Mouse (Mus musculus) heart, adult 9 months (tissue): Measurements from ENCODE around the gene Cacna2d3.

Source experiments
- DNase-seq, 2 experiments: peaks; one replicate each; pipeline ENCODE4 v3.0.0; 2022; ENCODE audit warnings: low spot score in 2 of 2

Gene Cacna2d3

GRCm38 (mm10) chr14:29391489-29391888 is 330.2 kb downstream of the Cacna2d3 start:
- DNase-seq = no peak

- no peak for DNase-seq
Measured at GRCm38 (mm10) chr14:29387761-29388160, 333.9 kb downstream of the Cacna2d3 start.

DNA sequence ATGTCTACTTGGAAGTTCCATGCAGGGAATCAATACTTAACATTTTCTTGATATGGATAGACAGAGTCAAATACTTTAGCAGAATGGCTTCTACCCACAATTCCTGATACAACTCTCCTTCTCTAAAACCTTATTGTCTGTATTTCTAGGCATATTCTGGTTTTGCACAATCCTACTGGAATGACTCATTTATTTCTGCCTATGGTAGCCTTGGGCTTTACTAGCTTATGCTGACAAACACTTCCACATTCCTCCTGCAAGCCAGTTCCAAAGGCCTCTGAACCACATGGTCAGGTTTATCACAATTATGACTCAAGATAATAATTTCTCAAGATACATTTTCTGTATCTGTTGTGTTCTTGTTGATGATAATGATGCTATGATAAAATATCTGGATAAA is 336.2 kb downstream of the Cacna2d3 start:
- DNase-seq = no peak

DNA sequence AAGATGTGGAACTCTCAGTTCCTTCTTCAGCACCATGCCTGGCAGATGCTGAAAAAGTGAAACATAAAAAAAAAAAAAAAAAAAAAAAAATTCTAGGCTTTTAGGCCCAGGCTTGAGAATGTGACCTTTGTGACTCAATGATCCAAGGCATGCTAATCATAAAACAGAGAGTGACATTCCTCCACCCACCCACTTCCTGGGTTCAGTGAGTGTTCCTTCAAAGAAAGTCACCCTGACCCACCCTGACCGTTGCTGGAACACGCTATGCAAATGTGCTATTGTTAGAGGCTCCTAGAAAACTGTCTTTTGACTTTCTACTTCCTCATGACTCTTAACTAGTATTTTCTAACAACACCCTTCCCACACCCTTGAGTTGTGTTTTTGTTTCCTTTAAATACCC is 338.9 kb downstream of the Cacna2d3 start:
- DNase-seq = no peak

- no peak for DNase-seq
Measured at GRCm38 (mm10) chr14:29366911-29367310, 354.8 kb downstream of the Cacna2d3 start.

DNA sequence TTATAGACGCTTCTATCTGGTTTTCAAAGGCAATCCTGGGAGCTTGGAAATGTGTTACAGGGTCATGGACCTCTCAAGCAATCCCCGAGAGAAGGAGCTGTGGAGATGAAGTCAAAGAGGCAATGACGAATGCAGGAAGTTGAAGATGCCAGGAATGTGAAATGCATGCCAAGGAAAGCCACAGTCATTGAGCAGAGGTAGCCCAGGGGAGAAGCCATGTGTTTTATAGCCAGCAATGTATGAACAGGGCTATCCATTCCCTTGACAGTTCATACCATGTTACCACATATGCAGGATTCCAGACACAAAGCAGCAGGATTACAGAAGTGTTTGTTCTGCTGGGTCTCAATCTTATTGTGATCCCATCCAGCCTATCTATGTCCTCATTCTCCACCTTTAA is 359.2 kb downstream of the Cacna2d3 start:
- DNase-seq = no peak

GRCm38 (mm10) chr14:29350627-29351026 is 371.0 kb downstream of the Cacna2d3 start:
- DNase-seq = no peak

GRCm38 (mm10) chr14:29341581-29341980 is 380.1 kb downstream of the Cacna2d3 start:
- no peak for DNase-seq

DNA sequence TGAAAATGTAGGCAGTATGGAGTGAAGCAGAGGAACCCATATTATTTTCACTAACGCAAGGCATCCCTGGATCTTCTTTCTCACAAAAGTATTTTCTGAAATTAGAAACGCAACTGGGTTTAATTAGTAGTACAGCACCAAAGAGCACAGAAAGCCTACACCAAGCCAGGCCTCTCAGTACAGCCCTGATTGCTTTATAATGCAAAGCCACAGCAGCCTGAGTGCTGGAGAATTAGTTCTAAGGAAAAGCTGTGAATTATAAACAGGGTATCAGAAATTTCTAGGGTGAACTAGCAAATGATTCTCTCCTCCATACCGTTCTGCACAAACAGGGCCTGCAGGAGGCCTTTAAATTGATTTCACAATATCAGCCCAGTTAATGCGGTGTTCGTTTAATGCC is 380.9 kb downstream of the Cacna2d3 start:
- no peak for DNase-seq

DNA sequence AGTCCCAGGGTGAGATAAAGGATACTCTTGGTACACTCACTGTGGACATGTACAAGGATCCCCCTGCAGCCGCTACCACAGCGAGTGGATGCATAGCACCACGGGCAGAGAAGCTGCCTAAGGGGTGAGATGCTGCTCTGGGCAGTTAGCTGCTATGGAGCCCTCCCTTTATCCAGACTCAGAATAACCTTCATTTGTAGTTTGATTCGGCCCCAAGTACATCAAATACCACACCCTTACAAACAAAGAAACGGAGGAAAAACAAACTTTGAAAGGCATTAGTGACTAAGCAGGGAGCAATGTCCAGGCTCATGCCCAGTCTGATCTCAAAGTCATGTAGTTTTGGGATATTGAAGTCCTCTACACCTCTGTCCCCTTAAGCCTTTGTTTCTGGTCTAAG is 386.8 kb downstream of the Cacna2d3 start:
- no peak for DNase-seq

DNA sequence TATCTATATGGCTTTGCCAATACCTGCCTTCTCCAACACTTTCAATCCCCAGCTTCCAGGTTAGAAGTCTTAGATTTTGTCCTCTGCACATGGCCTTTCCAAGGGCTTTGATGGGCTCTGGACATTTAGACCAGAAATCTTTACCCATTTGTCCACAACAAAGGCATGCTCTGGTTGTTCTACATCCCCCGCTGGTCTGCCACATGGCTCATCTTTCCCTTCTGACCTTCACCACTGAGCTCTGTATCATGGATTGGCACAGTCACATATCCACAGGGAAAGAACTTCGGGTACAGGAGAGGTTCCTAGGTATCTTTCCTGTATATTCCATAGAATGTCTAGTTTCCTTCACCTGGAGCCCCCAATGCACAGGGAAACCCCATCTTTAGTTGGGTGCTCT is 387.4 kb downstream of the Cacna2d3 start:
- DNase-seq = no peak

DNA sequence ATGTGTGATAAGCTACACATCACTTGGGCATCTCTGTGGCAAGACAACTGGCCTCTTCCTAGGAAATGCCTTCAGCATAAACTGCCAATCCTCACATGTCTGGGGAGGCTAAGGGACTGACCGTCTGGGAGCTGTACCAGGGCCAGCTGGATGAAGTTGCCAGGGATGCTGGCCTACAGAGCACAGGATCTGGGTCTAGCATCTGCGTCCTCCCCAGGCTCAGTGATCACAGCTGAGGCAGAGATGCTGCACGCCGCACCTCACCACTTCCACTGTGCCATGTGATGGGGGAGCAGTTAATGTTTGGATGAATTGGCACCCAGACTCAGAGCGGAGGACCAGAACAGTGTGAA is 397.3 kb downstream of the Cacna2d3 start:
- DNase-seq = no peak

DNA sequence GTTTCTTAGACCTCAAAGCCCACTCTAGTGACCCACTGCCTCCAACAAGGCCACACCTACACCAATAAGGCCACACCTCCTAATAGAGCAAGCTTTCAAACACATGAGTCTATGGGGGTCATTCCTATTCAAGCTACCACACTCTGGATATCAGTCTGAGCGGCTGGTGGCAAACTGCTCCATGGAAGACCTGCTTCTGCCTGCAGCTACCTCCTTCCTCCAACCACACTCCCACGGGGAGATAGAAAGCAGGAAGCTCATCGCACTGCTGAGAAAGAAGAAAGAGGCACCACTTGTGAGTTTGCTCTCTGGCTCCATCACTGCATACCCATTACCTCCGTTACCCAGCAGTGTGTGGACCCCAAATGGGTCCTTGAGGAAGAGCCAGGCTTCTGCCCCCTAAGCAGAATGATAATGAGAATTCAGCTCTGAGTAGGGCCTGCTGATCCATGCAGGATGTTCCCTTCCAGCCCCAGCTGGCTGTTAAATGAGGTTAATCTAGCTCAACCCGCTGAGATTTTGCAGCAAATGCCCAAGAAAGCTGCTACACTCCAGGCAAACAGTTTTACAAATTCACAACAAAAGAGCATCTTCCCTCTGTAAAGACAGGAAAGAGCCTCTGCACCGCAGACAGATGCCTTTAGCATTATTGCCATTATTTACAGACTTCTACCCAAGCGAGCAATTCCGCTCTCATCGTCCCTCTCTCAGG is 397.8 kb downstream of the Cacna2d3 start:
- DNase-seq = no peak

DNA sequence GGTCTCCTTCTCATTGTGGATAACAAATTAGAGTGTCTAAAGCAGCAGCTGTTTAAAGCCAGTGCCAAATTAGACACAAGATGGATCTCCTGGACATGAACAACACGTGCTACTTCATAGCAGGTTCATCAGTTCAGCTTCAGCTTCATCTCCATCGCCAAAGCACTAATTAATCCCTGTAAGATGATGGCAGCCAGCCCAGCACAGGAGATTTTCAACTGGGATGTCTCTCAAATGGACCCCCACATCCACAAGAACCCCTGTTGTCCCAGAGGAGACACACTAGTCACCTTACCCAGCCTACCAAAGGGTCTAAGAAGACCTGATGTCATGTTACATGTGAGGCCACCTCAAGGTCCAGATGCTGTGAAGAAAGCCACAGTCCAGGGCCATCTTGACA is 408.2 kb downstream of the Cacna2d3 start:
- DNase-seq = no peak

GRCm38 (mm10) chr14:29305623-29306022 is 416.0 kb downstream of the Cacna2d3 start:
- no peak for DNase-seq

DNA sequence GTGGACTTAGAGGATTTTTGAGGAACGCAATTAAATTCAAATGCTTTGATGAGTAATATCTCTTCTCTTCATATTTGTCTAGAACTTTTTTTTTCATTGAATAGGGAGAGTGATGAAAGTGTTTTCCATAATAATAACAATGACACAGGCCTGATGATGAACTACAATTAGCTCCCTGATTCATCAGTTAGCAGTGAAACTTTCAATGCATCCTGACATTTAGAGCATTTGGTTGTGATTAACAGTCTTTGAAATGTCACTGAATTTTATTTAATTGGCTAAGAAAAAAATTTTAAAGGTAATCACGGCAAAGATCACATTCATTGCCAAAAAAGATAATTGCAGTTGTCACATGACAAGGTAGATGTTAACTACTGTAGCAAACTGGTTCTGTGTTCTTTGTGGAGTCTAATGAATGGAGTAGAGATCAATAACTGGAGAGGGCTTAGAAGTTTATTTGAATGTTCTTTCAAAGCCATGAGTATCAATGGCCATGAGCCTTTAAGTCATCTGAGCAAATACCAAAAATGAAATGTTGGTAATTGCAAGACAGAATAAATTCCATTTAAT is 425.4 kb downstream of the Cacna2d3 start:
- DNase-seq = no peak

- DNase-seq = no peak
Measured at GRCm38 (mm10) chr14:29278901-29279300, 442.8 kb downstream of the Cacna2d3 start.

- no peak for DNase-seq
Measured at GRCm38 (mm10) chr14:29278401-29278800, 443.3 kb downstream of the Cacna2d3 start.

DNA sequence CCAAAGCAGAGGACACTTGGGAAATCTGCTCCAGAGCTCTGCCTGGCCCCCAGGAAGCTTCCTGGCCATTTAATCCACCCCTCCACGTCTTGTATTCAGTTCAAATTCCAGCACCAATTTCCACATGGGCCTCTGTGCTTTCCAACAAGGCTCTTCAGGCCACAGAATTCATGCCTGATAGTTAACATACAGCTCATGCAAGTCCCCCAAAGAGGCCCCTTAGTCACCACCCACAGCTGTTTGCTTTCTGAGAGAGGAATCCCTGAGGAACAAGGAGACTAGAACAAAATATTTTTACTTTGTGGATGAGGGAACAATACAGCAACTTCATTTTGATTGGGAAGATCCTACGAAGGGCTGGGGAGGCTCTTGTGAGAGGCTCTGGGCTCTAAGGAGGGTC is 444.0 kb downstream of the Cacna2d3 start:
- DNase-seq = no peak

DNA sequence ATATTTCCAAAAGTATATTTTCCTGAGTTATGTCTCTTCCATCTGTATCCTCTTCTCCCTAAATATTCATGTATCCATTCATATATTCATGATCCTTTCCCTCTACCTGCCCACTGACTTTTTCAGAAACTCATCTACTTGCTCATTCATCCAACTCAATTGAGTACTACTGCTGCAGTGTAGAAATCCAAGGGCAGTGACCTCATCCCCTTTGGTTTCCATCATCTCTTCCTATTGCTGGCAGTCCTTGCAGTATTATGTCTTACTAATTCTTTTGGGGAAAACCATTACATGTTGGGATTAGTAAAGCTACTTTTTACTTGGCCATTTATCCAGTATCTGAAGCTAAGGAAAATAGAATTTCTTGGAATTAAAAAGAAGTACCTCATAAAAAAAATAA is 447.8 kb downstream of the Cacna2d3 start:
- no peak for DNase-seq

GRCm38 (mm10) chr14:29270541-29270940 is 451.1 kb downstream of the Cacna2d3 start:
- DNase-seq = no peak

- no peak for DNase-seq
Measured at GRCm38 (mm10) chr14:29269816-29270215, 451.8 kb downstream of the Cacna2d3 start.

DNA sequence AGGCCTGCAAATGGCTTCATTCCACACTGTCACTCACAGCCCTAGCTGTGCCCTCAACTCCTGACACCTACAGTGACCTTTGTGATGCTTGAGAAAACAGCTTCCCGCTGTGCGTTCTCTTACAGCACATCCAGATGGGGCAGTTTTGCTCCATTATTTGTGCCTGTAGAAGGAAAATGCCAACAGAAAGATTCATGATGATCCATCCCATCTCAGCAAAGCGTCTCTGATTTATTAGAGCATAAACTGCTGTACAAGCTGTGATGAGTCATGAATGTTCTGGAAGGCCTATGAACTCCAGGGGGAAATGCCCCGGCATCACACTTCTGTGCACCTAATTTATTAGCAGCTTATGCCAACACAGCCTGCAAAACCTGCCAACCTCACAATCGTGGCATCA is 453.1 kb downstream of the Cacna2d3 start:
- no peak for DNase-seq
